Mouse (Mus musculus) cortical plate, adult 2 months (tissue): ENCODE results near the gene 1700017B05Rik. TPM values are rescaled to one million over a fixed set of nuclear protein-coding genes. Genes with fewer than 3 reads are reported as not detected.

ENCODE experiments used
- H3K27ac ChIP-seq: fragments of 200-500 bp; 2 replicates; pipeline ENCODE4 v1.5.1; 2012; ENCODE audit warnings: low read length, control low read depth, inconsistent platforms; ENCODE audit not compliant: insufficient read depth
- H3K4me1 ChIP-seq: fragments of 200-500 bp; 2 replicates; pipeline ENCODE4 v1.6.1; 2011; ENCODE audit warnings: low read length; ENCODE audit not compliant: control insufficient read depth, insufficient read depth
- H3K4me3 ChIP-seq: fragments of 200-500 bp; 2 replicates; pipeline ENCODE4 v1.5.1; 2011; ENCODE audit warnings: mild to moderate bottlenecking, low read length, control low read depth; ENCODE audit not compliant: insufficient read depth
- CTCF ChIP-seq: fragments of 200-500 bp; IDR thresholded peaks from 2 replicates; pipeline ENCODE4 v1.5.1; 2011; ENCODE audit warnings: mild to moderate bottlenecking, control low read depth, low read length; ENCODE audit not compliant: insufficient read depth; ENCODE audit errors: extremely low read depth
- POLR2A ChIP-seq: fragments of 200-500 bp; IDR thresholded peaks from 2 replicates; pipeline ENCODE4 v1.6.1; 2011; ENCODE audit warnings: mild to moderate bottlenecking, low read length, control low read depth; ENCODE audit not compliant: insufficient read depth; ENCODE audit errors: extremely low read depth
- polyA plus RNA-seq: library from polyadenylated mRNA; depleted of rRNA; stranded (reverse); fragments of >200 nt; gene quantifications from 2 replicates; pipeline ENCODE4 v1.2.3, GENCODE M21; 2012

Gene 1700017B05Rik
- polyA plus RNA-seq, 1 experiment, result 4.1 TPM

DNA sequence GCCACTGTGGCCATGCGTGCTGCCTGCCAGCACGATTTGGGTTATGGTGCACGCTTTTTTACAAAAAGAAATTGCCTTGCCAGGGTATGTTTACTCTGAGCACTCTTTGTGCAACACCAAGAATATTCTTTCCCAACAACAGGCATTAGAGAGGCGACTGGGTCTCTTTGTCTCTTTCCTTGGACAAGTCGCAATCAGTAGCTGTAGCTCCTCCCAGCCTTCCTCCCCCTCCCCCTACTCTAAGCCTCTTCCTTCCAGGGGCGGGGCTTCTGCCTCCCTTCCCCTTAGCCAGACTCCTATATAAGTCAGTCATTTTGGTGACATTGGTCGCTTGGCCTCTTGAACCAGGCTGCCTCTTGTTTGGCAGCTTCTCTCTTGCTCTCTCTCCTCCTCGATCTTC lies 33.9 kb upstream of the 1700017B05Rik start:
- no peaks in the 10 kb centered on the region for H3K4me1 ChIP-seq
- TF ChIP-seq CTCF, result no peak
- no peak for TF ChIP-seq POLR2A
- H3K4me3 ChIP-seq, result no peak overlapping the region
- no peak overlapping the region for H3K27ac ChIP-seq

DNA sequence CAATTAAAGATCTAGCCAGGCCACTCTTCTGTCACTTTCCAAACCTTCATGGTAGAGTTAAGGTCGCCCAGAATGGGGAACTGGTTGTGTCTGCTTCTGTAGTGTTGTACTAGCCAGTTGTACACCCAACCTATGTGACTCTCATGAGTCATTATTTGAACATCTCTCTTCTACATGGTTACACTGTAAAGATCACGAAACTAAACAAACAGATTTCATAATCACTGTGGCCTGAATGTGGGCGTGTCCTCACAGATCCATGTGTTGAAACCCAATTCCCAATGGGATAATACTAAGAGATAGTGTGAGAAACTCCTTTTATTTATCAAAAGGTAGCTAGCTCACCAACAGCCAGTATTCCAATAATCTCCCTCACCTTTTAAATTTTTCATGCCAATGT lies 33.3 kb upstream of the 1700017B05Rik start:
- Histone ChIP-seq H3K27ac (no peak overlapping the region), H3K4me3 (no peak overlapping the region), H3K4me1 (no peaks in the 10 kb centered on the region)
- no peak for TF ChIP-seq POLR2A
- TF ChIP-seq CTCF, result no peak

DNA sequence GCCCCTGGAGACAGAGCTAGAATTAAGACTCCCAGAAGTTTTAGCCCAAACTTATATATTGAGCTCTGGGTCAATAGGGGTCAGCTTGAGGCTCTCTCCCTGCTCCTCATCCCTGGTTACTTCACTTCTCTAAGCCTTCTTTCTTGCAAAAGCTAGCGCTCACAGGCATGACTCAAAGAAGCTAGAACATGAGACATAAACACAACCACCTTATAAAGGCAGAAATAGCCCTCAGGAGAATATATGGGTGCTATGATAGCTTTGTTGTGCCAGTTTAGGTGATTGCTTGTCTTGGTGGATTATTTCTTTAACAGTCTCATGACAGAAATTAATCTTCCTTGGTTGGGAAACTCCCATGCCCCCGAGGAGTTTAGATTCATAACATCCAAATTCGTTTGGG lies 32.5 kb upstream of the 1700017B05Rik start:
- no peak overlapping the region for H3K27ac ChIP-seq
- no peaks in the 10 kb centered on the region for H3K4me1 ChIP-seq
- TF ChIP-seq CTCF, result no peak
- no peak for TF ChIP-seq POLR2A
- no peak overlapping the region for H3K4me3 ChIP-seq

DNA sequence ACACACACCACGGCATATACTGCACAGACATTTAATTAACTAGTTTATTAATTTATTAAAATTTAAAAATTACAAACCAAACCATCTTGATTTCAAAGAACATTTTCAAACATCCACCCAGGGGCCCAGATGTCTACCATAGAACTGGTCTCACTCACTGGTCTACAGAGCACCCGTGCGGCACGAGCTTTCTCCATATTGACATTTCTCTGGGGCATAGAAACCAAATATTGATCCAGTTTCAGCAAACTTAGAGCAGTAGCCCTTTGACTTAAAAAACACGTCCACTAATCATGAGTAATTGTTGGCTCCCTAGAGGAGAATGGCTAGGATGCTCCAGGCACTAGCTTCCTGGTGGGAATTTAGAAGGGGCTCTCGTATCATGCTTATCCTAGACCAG lies 24.8 kb upstream of the 1700017B05Rik start:
- no peak for TF ChIP-seq CTCF
- TF ChIP-seq POLR2A, result no peak
- Histone ChIP-seq H3K4me3 (no peak overlapping the region), H3K27ac (no peak overlapping the region), H3K4me1 (no peaks in the 10 kb centered on the region)

DNA sequence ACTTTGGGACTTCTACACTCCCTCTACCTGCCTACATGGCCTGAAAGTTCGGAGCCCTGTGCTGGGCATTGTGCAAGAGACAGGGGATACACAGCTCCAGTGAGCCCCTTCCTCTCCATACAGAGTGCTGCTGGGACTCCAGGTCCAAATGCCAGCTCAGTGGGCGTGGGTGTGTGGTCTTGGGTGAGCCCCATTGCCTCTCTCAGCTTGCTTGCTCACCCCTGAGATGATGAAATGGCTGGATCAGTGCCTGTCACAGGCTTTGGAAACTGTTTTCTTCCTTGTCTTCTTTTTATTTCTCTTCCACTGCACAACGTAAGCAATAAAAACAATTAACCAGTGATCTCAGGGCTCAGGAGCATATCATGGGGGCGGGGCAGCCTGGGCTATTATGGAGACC lies 20.9 kb upstream of the 1700017B05Rik start:
- Histone ChIP-seq H3K4me3 (no peak overlapping the region), H3K27ac (no peak overlapping the region), H3K4me1 (no peaks in the 10 kb centered on the region)
- TF ChIP-seq CTCF (no peak), POLR2A (no peak)

DNA sequence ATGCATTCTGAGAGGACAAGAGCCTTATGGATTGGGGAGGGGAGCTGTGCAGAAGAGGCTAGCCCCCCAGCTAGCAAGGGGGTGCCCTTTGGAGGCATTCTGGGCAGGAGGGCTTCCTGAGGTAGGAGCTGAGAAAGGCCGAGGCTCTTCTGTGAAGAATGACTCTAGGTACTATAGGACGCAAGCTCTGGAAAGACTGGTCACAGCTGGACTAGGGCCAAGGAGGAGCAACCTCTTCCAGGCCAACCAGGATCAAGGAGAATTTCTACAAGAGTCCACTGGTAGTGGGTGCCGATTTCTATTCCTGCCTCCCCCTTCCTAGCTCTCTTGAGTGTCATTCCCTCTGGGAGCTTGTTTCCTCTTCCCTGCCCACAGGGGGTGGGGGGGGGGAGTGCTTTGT lies 20.3 kb upstream of the 1700017B05Rik start:
- no peak overlapping the region for H3K27ac ChIP-seq
- H3K4me3 ChIP-seq, result no peak overlapping the region
- TF ChIP-seq CTCF (no peak), POLR2A (no peak)
- no peaks in the 10 kb centered on the region for H3K4me1 ChIP-seq

DNA sequence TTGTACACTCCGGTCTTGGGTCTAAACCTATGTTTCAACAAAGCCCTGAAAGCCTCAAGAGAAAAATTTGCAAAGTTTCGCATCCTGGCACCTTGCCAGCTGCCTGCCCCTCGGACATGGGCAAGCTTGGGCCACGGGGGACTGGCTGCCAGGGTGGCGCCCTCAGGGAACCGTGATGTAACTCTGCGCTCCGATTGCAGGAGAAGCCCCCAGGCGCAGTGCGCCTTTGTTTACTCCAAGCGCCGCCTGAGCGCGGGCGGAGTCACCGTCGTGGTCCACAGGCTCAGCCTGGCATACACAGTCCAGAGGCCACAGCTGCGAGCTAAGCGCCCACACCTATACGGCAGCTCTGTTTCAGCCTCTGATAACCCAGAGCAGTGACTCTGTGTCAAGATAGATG lies 19.1 kb upstream of the 1700017B05Rik start:
- no peaks in the 10 kb centered on the region for H3K4me1 ChIP-seq
- no peak for TF ChIP-seq POLR2A
- no peak for TF ChIP-seq CTCF
- no peak overlapping the region for H3K4me3 ChIP-seq
- H3K27ac ChIP-seq, result no peak overlapping the region

DNA sequence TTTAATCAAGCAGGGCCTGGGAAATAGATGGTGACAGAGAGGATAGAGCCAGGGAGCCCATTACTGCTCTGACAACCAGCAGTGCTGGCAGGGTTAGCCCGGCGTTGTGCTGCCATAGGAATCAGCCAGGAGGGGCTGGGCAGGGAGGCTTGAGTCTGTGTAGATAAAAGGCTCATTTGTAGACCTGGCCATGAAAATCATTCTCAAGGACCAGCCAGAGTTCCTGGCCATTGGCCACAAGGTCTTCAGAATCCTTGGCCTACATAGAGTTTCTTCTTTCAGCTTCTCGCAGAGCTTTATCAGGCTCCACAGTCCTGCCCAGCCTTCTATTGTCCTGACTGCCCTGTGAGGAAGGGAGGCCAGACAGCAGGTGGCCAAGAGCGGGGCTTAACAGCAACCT lies 17.0 kb upstream of the 1700017B05Rik start:
- Histone ChIP-seq H3K27ac (no peak overlapping the region), H3K4me3 (no peak overlapping the region), H3K4me1 (no peaks in the 10 kb centered on the region)
- TF ChIP-seq POLR2A (no peak), CTCF (no peak)

DNA sequence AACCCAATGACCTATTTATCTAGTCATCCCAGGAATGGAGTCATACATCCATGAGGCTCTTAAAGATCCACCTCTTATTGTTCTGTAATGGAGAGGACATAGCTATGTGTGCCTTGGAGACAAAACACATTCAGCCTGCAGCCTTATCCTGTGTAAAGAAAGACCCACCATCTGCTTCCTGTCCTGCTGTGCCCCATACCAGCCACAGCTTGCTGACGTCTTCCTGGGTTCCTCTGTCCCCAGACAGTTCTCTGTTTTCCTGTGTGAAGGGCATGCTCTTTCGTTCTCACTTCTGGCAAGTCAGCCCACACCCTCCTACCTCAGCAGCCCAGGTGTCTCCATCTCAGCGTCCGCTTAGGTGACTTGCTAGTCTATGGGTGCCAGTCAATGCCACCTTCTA lies 15.9 kb upstream of the 1700017B05Rik start:
- TF ChIP-seq CTCF (no peak), POLR2A (no peak)

DNA sequence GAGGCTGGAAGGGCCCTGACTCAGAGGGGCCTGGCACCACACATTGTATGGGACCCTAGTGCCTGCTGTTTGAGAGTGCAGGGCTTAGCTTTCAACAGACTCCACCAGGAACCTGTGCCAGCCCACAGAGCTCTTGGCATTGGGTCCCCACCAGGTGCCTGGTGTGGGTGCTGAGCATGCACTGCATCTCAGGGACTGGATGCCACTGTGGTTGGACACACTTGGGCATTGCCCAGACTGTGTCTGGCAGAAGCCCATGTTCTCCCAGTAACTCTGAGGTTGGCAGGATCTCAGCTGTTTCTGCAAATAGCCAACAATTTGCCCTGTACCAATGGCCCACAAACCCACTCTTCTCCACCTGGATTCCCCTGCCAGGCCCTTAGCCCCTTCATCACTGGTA lies 13.9 kb upstream of the 1700017B05Rik start:
- Histone ChIP-seq H3K4me3 (no peak overlapping the region), H3K4me1 (no peaks in the 10 kb centered on the region), H3K27ac (no peak overlapping the region)

More for the DNA sequence above, 15.9 kb upstream of the 1700017B05Rik start:
- Histone ChIP-seq H3K4me3 (no peak overlapping the region), H3K27ac (no peak overlapping the region), H3K4me1 (no peaks in the 10 kb centered on the region)

DNA sequence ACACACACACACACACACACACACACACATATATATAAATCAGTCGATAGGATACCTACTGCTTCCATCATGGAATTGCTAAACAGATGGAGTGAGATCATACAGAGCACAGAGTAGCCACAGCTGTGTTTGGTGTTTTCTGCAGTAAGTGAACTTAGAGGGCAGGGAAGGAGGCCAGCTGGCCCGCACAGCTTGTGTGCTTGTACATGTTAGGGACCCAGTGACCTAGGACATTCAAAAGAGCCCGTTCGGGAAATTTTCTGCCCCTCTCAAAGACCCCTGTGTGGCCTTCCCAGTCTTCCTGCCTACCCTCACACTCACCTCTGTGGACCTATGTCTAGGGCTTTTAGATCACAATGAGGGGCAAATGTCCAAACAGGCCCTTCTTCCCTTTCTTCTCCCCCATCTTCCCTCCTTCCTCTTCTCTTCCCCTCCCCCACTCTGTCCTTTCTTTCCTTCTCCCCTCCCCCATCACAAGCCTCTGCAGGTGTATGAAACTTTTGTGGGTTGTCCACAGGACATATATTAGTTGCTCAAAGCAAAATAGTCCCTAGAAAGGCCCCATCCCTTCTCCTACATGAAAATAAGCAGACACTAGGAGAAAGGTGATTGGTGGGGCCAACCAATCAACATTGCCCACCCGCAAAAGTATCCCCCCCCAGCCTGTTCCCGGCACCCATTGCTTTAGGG lies 11.5 kb upstream of the 1700017B05Rik start:
- H3K4me3 ChIP-seq, result no peak overlapping the region
- no peak for TF ChIP-seq POLR2A
- TF ChIP-seq CTCF, result no peak
- H3K4me1 ChIP-seq, result 0 out of 2 replicates have a peak, but pooled peaks cover 2% of the 10 kb centered on the region
- no peak overlapping the region for H3K27ac ChIP-seq

More for the DNA sequence above, 13.9 kb upstream of the 1700017B05Rik start:
- TF ChIP-seq POLR2A, result no peak
- no peak for TF ChIP-seq CTCF
